In genomic region chr17:49951856-49952607, GRCm38 (mm10) we compare ENCODE assay signal across 8 mouse cellular contexts.
A peak's percentile ranks its signal among the peaks of the same experiment; 100 is the strongest.
DNase-seq lines count a peak whose midpoint lies in the region; ATAC-seq and TF ChIP-seq lines count a peak whose summit lies in the region.

No protein-coding gene starts in this region.

- H3K27ac ChIP-seq in forebrain, embryonic 14.5 days (ENCODE audit: low read depth, low read length), result peak overlapping the region; percentile 23; the same call in 1 of the 2 replicates
- H3K27ac ChIP-seq in hindbrain, embryonic 10.5 days, result peak overlapping the region; percentile 75
- H3K27ac ChIP-seq in limb, embryonic 14.5 days (replicated peaks; ENCODE audit: low read depth, low read length), result no peak overlapping the region
- H3K27ac ChIP-seq in midbrain, embryonic 14.5 days (replicated peaks; ENCODE audit: low read depth, low read length), result peak overlapping the region; percentile 34; the same call in 1 of the 2 replicates

- H3K4me2 ChIP-seq in forebrain, embryonic 14.5 days (ENCODE audit: low read length), result peak overlapping the region; percentile 50
- peak overlapping the region; percentile 34 for H3K4me2 ChIP-seq in limb, embryonic 14.5 days (replicated peaks; ENCODE audit: low read depth, low read length, severe bottlenecking)
- H3K4me2 ChIP-seq in midbrain, embryonic 14.5 days (ENCODE audit: low read length), result peak overlapping the region; percentile 53

- no peaks in the 10 kb centered on the region for H3K9me3 ChIP-seq in forebrain, embryonic 14.5 days (replicated peaks; ENCODE audit: control insufficient read depth, low read length)
- no peaks in the 10 kb centered on the region for H3K9me3 ChIP-seq in hindbrain, embryonic 10.5 days
- no peaks in the 10 kb centered on the region for H3K9me3 ChIP-seq in limb, embryonic 14.5 days (ENCODE audit: control insufficient read depth, low read length)
- no peaks in the 10 kb centered on the region for H3K9me3 ChIP-seq in midbrain, embryonic 14.5 days (ENCODE audit: control insufficient read depth, low read length)

- no peaks in the 10 kb centered on the region for H3K27me3 ChIP-seq in forebrain, embryonic 14.5 days (replicated peaks; ENCODE audit: control insufficient read depth, insufficient read depth, low read length)
- H3K27me3 ChIP-seq in hindbrain, embryonic 10.5 days (ENCODE audit: insufficient read depth, poor library complexity, severe bottlenecking), result no peaks in the 10 kb centered on the region
- no peaks in the 10 kb centered on the region for H3K27me3 ChIP-seq in limb, embryonic 14.5 days (ENCODE audit: control insufficient read depth, insufficient read depth, low read length)
- 0 out of 2 replicates have a peak, but pooled peaks cover 5% of the 10 kb centered on the region for H3K27me3 ChIP-seq in midbrain, embryonic 14.5 days (ENCODE audit: control insufficient read depth, insufficient read depth, low read length)

- H3K9ac ChIP-seq in forebrain, embryonic 14.5 days (ENCODE audit: low read length), result peak overlapping the region; percentile 52
- no peak overlapping the region for H3K9ac ChIP-seq in limb, embryonic 14.5 days (ENCODE audit: low read depth, low read length, severe bottlenecking)
- H3K9ac ChIP-seq in midbrain, embryonic 14.5 days (replicated peaks; ENCODE audit: low read length), result peak overlapping the region; percentile 32

- DNase-seq in thymus, postnatal 4 days, result peak; percentile 20
- DNase-seq in thymus, postnatal 10 days (ENCODE audit: low spot score in 2 of 2), result no peak
- DNase-seq in forebrain, embryonic 14.5 days (ENCODE audit: low spot score), result peak; percentile 52
- DNase-seq in hindbrain, embryonic 10.5 days (ENCODE audit: low spot score), result peak; percentile 25
- DNase-seq in limb, embryonic 14.5 days (ENCODE audit: low spot score), result no peak
- peak; percentile 60 for DNase-seq in midbrain, embryonic 14.5 days
- DNase-seq in layer of hippocampus, adult 8-10 months (ENCODE audit: low spot score in 2 of 2), result no peak
- DNase-seq in thymus, postnatal 36 days, result no peak

- peak overlapping the region; percentile 17; the same call in 1 of the 2 replicates for H3K4me3 ChIP-seq in forebrain, embryonic 14.5 days (ENCODE audit: low read depth, low read length)
- H3K4me3 ChIP-seq in hindbrain, embryonic 10.5 days, result peak overlapping the region; percentile 41
- 0 out of 2 replicates have a peak overlapping the region, but pooled peaks have one; percentile 10 for H3K4me3 ChIP-seq in limb, embryonic 14.5 days (replicated peaks; ENCODE audit: low read length)
- peak overlapping the region; percentile 10 for H3K4me3 ChIP-seq in midbrain, embryonic 14.5 days (replicated peaks; ENCODE audit: low read depth, low read length)

- peaks cover 5% of the 10 kb centered on the region for H3K4me1 ChIP-seq in forebrain, embryonic 14.5 days (ENCODE audit: control insufficient read depth, insufficient read depth, low read length)
- peaks cover 14% of the 10 kb centered on the region for H3K4me1 ChIP-seq in hindbrain, embryonic 10.5 days (replicated peaks)
- 0 out of 2 replicates have a peak, but pooled peaks cover 4% of the 10 kb centered on the region for H3K4me1 ChIP-seq in limb, embryonic 14.5 days (ENCODE audit: control insufficient read depth, insufficient read depth, low read length)
- peaks cover 9% of the 10 kb centered on the region; the same call in 1 of the 2 replicates for H3K4me1 ChIP-seq in midbrain, embryonic 14.5 days (ENCODE audit: control insufficient read depth, insufficient read depth, low read length)

- no peak for TF ChIP-seq POLR2A in limb, embryonic 14.5 days (IDR thresholded peaks at IDR 0.05; ENCODE audit: borderline replicate concordance, extremely low read depth, insufficient read depth, insufficient read length)

- WGBS in forebrain, embryonic 14.5 days, result 19% methylated on average over 22 of the region's 22 CpGs
- WGBS in hindbrain, embryonic 10.5 days, result 42% methylated on average over 22 of the region's 22 CpGs
- 45% methylated on average over 22 of the region's 22 CpGs for WGBS in limb, embryonic 14.5 days
- 22% methylated on average over 22 of the region's 22 CpGs for WGBS in midbrain, embryonic 14.5 days

- ATAC-seq in forebrain, embryonic 14.5 days, result peak; percentile 63
- ATAC-seq in limb, embryonic 14.5 days (ENCODE audit: low FRiP score, low read depth), result no peak
- ATAC-seq in midbrain, embryonic 14.5 days (ENCODE audit: low FRiP score, low TSS enrichment), result peak; percentile 51; the same call in 1 of the 2 replicates

- no peaks in the 10 kb centered on the region for H3K36me3 ChIP-seq in forebrain, embryonic 14.5 days (ENCODE audit: control insufficient read depth, insufficient read depth, low read length)
- no peaks in the 10 kb centered on the region for H3K36me3 ChIP-seq in hindbrain, embryonic 10.5 days
- no peaks in the 10 kb centered on the region for H3K36me3 ChIP-seq in limb, embryonic 14.5 days (ENCODE audit: control insufficient read depth, insufficient read depth, low read length)
- no peaks in the 10 kb centered on the region for H3K36me3 ChIP-seq in midbrain, embryonic 14.5 days (ENCODE audit: control insufficient read depth, insufficient read depth, low read length)

Comparison
In these comparisons a context has a peak if more than half of its experiments do, and no peak if none do; other contexts are left out.
1. DNase-seq: peak in thymus, postnatal 4 days (single experiment), forebrain, embryonic 14.5 days (single experiment), hindbrain, embryonic 10.5 days (single experiment) and midbrain, embryonic 14.5 days (single experiment); none in thymus, postnatal 10 days (0 of 2), limb, embryonic 14.5 days (single experiment), layer of hippocampus, adult 8-10 months (0 of 2) and thymus, postnatal 36 days (0 of 2).
2. Peak in every context shown above with its lines, with median percentiles within 50 percentile points of each other: H3K4me2 ChIP-seq and H3K4me3 ChIP-seq.